Mouse (Mus musculus): ENCODE results near the gene Zfp422. TPM values are rescaled to one million over a fixed set of nuclear protein-coding genes. Genes with fewer than 3 reads are reported as not detected.

Zfp422 gene
- total RNA-seq (2023) = 24.8 TPM

DNA sequence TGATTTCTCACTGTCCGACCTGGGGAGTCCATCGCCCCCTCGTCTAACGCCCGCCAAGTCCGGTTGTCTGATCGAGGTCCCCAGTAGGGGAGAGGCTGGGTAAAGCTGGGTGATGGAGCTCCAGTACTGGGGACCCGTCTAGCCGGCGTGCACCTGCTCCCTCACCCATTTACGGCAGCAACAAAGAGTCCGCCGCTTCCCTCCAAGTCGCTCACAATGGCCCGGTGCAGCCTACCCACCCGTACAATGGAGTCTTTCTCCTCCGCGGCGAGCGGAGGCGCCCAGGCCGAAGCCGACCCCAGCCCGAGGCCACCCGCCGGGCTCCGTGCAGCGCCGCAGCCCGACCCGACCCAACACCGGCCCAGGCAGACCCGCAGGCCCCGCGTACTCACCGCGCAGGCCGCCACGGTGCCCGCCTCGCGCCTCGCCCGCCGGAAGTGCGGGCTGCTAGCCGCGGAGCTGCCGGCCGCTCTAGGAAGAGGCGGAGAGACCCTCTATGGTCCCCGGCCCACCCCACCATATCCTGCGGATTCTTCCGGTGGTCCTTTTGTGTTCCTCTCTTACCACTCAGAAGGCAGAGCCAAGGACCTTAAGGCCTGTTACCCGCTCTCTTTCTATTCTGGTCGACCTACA lies at the start of gene Zfp422:
TSS of gene Zfp422 (minus strand) at position 461 of the 633 bp plus-strand sequence.

GRCm38 (mm10) chr6:116673471-116674282 lies 44.9 kb upstream of the Zfp422 start, which contains the start of gene Rassf4:
Gene Rassf4, minus strand, starts transcription at chr6:116673952.

DNA sequence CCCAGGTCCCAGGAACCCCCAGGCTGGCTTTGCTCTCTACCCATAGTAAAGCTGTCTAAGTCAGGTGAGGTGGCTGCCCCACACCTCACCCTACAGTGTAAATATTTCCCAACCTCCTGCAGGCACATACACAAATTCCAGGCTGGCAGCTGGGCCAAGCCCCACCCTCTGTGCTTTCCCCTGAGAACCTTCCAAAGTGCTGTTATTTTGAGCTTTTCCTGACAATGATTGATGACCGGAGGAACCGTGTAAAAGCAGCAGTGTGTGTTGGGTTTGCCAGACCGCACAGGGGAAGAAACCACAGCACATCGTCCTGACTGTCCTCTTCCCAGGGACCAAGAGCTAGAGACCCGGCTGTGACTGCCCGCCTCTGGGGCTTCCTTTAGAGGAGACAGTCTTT lies 21.6 kb upstream of the Zfp422 start, which contains the start of gene Depp1:
TSS of gene Depp1 (plus strand) at position 204 of the 400 bp plus-strand sequence.

GRCm38 (mm10) chr6:116584095-116584494 lies 44.7 kb downstream of the Zfp422 start, which contains the start of gene Olfr215:
Gene Olfr215, minus strand, starts transcription at chr6:116584195.

Other genes starting within 250 kb of the Zfp422 start
- gene Alox5, start 167.8 kb downstream of the Zfp422 start, total RNA-seq (2023) = 0.77 TPM
- gene Olfr211, start 139.9 kb downstream of the Zfp422 start, total RNA-seq (2023) = not detected
- gene Olfr212, start 122.5 kb downstream of the Zfp422 start, total RNA-seq (2023) = not detected
- gene Olfr213, start 90.5 kb downstream of the Zfp422 start, total RNA-seq (2023) = not detected
- 2.8 TPM for gene Gm5580, start 77.9 kb downstream of the Zfp422 start, total RNA-seq (2023)
- gene Olfr214, start 74.8 kb downstream of the Zfp422 start, total RNA-seq (2023) = not detected
- gene Olfr215, start 44.8 kb downstream of the Zfp422 start, total RNA-seq (2023) = not detected
- gene Depp1, start 21.6 kb upstream of the Zfp422 start, total RNA-seq (2023) = not detected
- 3.6 TPM for gene Rassf4, start 45.0 kb upstream of the Zfp422 start, total RNA-seq (2023)
- 0.15 TPM for gene Tmem72, start 87.9 kb upstream of the Zfp422 start, total RNA-seq (2023)

Data from CD8-positive naive resting alpha-beta T cell, adult 57 days (primary cell).